In genomic region chr10:84054551-84055336, GRCm38 (mm10) we compare ENCODE assay signal across 9 mouse cellular contexts.
DNase-seq lines count a peak whose midpoint lies in the region; ATAC-seq and TF ChIP-seq lines count a peak whose summit lies in the region.
"Had no signal": no experiment of that assay in that cellular context is flagged by ENCODE, and none has a peak within 500 bp of the region (broad histone marks: within the 10 kb centered on the region; RNA-seq: fewer than 3 reads in every experiment).

No protein-coding gene starts in this region.

- H3K36me3 ChIP-seq in liver, adult 2 months (ENCODE audit: control insufficient read depth, insufficient read depth, low read length), result no peaks in the 10 kb centered on the region
- H3K36me3 ChIP-seq in liver, embryonic 12.5 days, result no peaks in the 10 kb centered on the region
- H3K36me3 ChIP-seq: limb, embryonic 12.5 days had no signal

- no peaks in the 10 kb centered on the region for H3K9me3 ChIP-seq in liver, embryonic 12.5 days (replicated peaks)
- H3K9me3 ChIP-seq: limb, embryonic 12.5 days had no signal

- H3K79me2 ChIP-seq in liver, adult 2 months (ENCODE audit: control insufficient read depth, insufficient read depth, low read length), result no peaks in the 10 kb centered on the region

- ATAC-seq in cerebellum, adult (ENCODE audit: insufficient number of reproducible peaks, low FRiP score, low TSS enrichment), result peak; percentile 78
- no peak for ATAC-seq in liver, embryonic 12.5 days

- H3K4me3 ChIP-seq in liver, adult 2 months (ENCODE audit: insufficient read depth, low read depth, low read length), result no peak overlapping the region
- H3K4me3 ChIP-seq in liver, embryonic 12.5 days, result no peak overlapping the region
- H3K4me3 ChIP-seq: limb, embryonic 12.5 days had no signal

- no peak for DNase-seq in cerebellum, postnatal 4 days (ENCODE audit: low spot score in 2 of 2)
- DNase-seq in liver, adult 2 months (ENCODE audit: extremely low read depth, low read depth, low spot score), result peak; percentile 60
- peak; percentile 78 for DNase-seq in gonadal fat pad, adult 2 months (ENCODE audit: low read depth)
- peak; percentile 51 to 75 for DNase-seq in right cerebral cortex, adult 2 months (ENCODE audit: low spot score in 2 of 2)
- DNase-seq in urinary bladder, postnatal 4 days (ENCODE audit: low spot score in 2 of 2), result no peak
- DNase-seq in heart, postnatal 10 days, result no peak

- peaks cover 15% of the 10 kb centered on the region for H3K4me1 ChIP-seq in liver, adult 2 months (ENCODE audit: control insufficient read depth, insufficient read depth, low read length)
- peaks cover 10% of the 10 kb centered on the region; the same call in 1 of the 2 replicates for H3K4me1 ChIP-seq in liver, embryonic 12.5 days

- no peak for TF ChIP-seq CTCF in liver, adult 2 months (IDR thresholded peaks at IDR 0.05; ENCODE audit: low read depth, low read length)

- H3K27ac ChIP-seq in liver, adult 2 months (replicated peaks; ENCODE audit: insufficient read depth, low read depth, low read length), result no peak overlapping the region
- H3K27ac ChIP-seq in liver, embryonic 12.5 days, result no peak overlapping the region
- H3K27ac ChIP-seq: limb, embryonic 12.5 days had no signal

- intact Hi-C loops in heart, postnatal 10 days (cut with DNase I), result no loop called here

- no peak for TF ChIP-seq POLR2A in liver, adult 2 months (IDR thresholded peaks at IDR 0.05; ENCODE audit: extremely low read depth, insufficient read depth, low read length)

- H3K27me3 ChIP-seq in liver, adult 2 months (ENCODE audit: control insufficient read depth, insufficient read depth, low read length), result no peaks in the 10 kb centered on the region
- no peaks in the 10 kb centered on the region for H3K27me3 ChIP-seq in liver, embryonic 12.5 days (replicated peaks)
- H3K27me3 ChIP-seq: limb, embryonic 12.5 days had no signal

- H3K9ac ChIP-seq in liver, adult 2 months (ENCODE audit: low read depth, low read length), result no peak overlapping the region
- H3K9ac ChIP-seq in liver, embryonic 12.5 days, result no peak overlapping the region
- H3K9ac ChIP-seq: limb, embryonic 12.5 days had no signal

- 37% methylated on average over 6 of the region's 6 CpGs for WGBS in liver, adult 2 months
- WGBS in liver, embryonic 12.5 days (ENCODE audit: insufficient replicate concordance), result 59% methylated on average over 6 of the region's 6 CpGs

- no peak overlapping the region for H3K4me2 ChIP-seq in liver, embryonic 12.5 days
- H3K4me2 ChIP-seq: limb, embryonic 12.5 days had no signal

Comparison
In these comparisons a context has a peak if more than half of its experiments do, and no peak if none do; other contexts are left out.
1. DNase-seq: peak in liver, adult 2 months (single experiment), gonadal fat pad, adult 2 months (single experiment) and right cerebral cortex, adult 2 months (2 of 2); none in cerebellum, postnatal 4 days (0 of 2), urinary bladder, postnatal 4 days (0 of 2) and heart, postnatal 10 days (0 of 2).